Mouse (Mus musculus): Measurements from ENCODE around the gene Zfp316.

DNA sequence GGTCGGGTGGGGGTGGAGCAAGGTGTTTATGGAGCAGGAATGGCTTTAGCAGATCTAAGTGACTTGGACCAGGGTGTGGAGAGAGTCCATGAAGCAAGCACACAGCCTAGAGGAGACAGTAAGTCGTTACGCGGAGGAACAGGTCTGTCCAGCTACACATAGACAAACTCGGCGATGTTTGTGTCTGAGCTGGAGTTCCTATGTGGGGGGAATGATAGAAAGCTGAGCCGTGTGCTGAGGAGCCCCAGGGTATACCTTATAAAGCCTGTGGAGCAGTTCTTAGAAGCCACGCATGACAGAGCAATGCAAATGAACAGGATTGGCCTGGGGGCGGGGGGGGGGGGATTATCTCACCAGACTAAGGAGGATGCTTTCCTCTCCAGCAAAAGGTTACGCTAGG, 9.4 kb upstream of the Zfp316 start:
- TF ChIP-seq POLR2A (IDR thresholded peaks at IDR 0.05; ENCODE audit: low read depth, low read length) (no peak), CTCF (conservative IDR thresholded peaks at IDR 0.05; ENCODE audit: insufficient read depth, insufficient read length, low read depth, low read length) (no peak)
